Mouse (Mus musculus): ENCODE results near the gene Usp36.
A peak's percentile ranks its signal among the peaks of the same experiment; 100 is the strongest.
"Not testable (repeated sequence)": the region's sequence is repeated elsewhere in the genome, so short reads cannot be mapped to it uniquely, and the experiment has no call there.

Gene Usp36

GRCm38 (mm10) chr11:118289999-118290889 is at the start of gene Usp36:
Gene Usp36 (minus strand): TSS chr11:118290244.
- DNase-seq (ENCODE audit: low read depth, low spot score), result peak; percentile 100

- peak; percentile 73 for DNase-seq (ENCODE audit: low read depth, low spot score)
Measured at GRCm38 (mm10) chr11:118337491-118338168, 47.6 kb upstream of the Usp36 start.

GRCm38 (mm10) chr11:118333431-118333830 is 43.4 kb upstream of the Usp36 start:
- no peak for DNase-seq (ENCODE audit: low read depth, low spot score)

- no peak for DNase-seq (ENCODE audit: low read depth, low spot score)
Measured at GRCm38 (mm10) chr11:118332376-118332775, 42.3 kb upstream of the Usp36 start.

GRCm38 (mm10) chr11:118330777-118331176 is 40.7 kb upstream of the Usp36 start:
- DNase-seq (ENCODE audit: low read depth, low spot score), result no peak

- no peak for DNase-seq (ENCODE audit: low read depth, low spot score)
Measured at GRCm38 (mm10) chr11:118330361-118330760, 40.3 kb upstream of the Usp36 start.

- DNase-seq (ENCODE audit: low read depth, low spot score), result no peak
Measured at GRCm38 (mm10) chr11:118328947-118329346, 38.9 kb upstream of the Usp36 start.

GRCm38 (mm10) chr11:118328511-118328910 is 38.5 kb upstream of the Usp36 start:
- DNase-seq (ENCODE audit: low read depth, low spot score), result no peak

- DNase-seq (ENCODE audit: low read depth, low spot score), result peak; percentile 99
Measured at GRCm38 (mm10) chr11:118326991-118327971, 37.2 kb upstream of the Usp36 start.

- DNase-seq (ENCODE audit: low read depth, low spot score), result no peak
Measured at GRCm38 (mm10) chr11:118326491-118326890, 36.4 kb upstream of the Usp36 start.

GRCm38 (mm10) chr11:118324541-118324940 is 34.5 kb upstream of the Usp36 start:
- peak; percentile 82 for DNase-seq (ENCODE audit: low read depth, low spot score)

GRCm38 (mm10) chr11:118323974-118324373 is 33.9 kb upstream of the Usp36 start:
- no peak for DNase-seq (ENCODE audit: low read depth, low spot score)

- no peak for DNase-seq (ENCODE audit: low read depth, low spot score)
Measured at GRCm38 (mm10) chr11:118322647-118323046, 32.6 kb upstream of the Usp36 start.

GRCm38 (mm10) chr11:118321971-118322370 is 31.9 kb upstream of the Usp36 start:
- no peak for DNase-seq (ENCODE audit: low read depth, low spot score)

- no peak for DNase-seq (ENCODE audit: low read depth, low spot score)
Measured at GRCm38 (mm10) chr11:118321500-118321899, 31.5 kb upstream of the Usp36 start.

- DNase-seq (ENCODE audit: low read depth, low spot score), result peak; percentile 77
Measured at GRCm38 (mm10) chr11:118318678-118319077, 28.6 kb upstream of the Usp36 start.

GRCm38 (mm10) chr11:118317129-118317528 is 27.1 kb upstream of the Usp36 start:
- peak; percentile 82 for DNase-seq (ENCODE audit: low read depth, low spot score)

- no peak for DNase-seq (ENCODE audit: low read depth, low spot score)
Measured at GRCm38 (mm10) chr11:118316231-118316806, 26.3 kb upstream of the Usp36 start.

- DNase-seq (ENCODE audit: low read depth, low spot score), result no peak
Measured at GRCm38 (mm10) chr11:118312132-118312723, 22.2 kb upstream of the Usp36 start.

GRCm38 (mm10) chr11:118307962-118308361 is 17.9 kb upstream of the Usp36 start:
- not testable (repeated sequence) for DNase-seq (ENCODE audit: low read depth, low spot score)

GRCm38 (mm10) chr11:118303959-118304358 is 13.9 kb upstream of the Usp36 start:
- not testable (repeated sequence) for DNase-seq (ENCODE audit: low read depth, low spot score)
